Mouse (Mus musculus) MEL (cell line): ENCODE measurements at regions not wholly inside any gene's neighbourhood (a gene's known extent, or its start where the extent isn't known, plus 50 kb on each side); places are given as distances from the start of the nearest gene placed in this dataset.

Source experiments
- CHD1 ChIP-seq: IDR thresholded peaks from 2 replicates; pipeline ENCODE4 v1.6.1; 2012; ENCODE audit warnings: low read depth, mild to moderate bottlenecking, inconsistent platforms, low read length, improper control_type of control experiment
- CTCF ChIP-seq, 3 experiments: IDR thresholded peaks in 2 of 3; conservative IDR thresholded peaks in 1 of 3; 2 replicates each; pipeline ENCODE4 v1.5.1; 2011 to 2012; ENCODE audit warnings: low read length in 3 of 3, low read depth in 2 of 3, mild to moderate bottlenecking in 2 of 3, improper control_type of control experiment in 1 of 3, inconsistent platforms in 1 of 3, mixed read lengths in 1 of 3, moderate library complexity in 1 of 3; ENCODE audit not compliant: control insufficient read depth in 1 of 3, insufficient read depth in 1 of 3, poor library complexity in 1 of 3, severe bottlenecking in 1 of 3
- ELF1 ChIP-seq: IDR thresholded peaks from 2 replicates; pipeline ENCODE4 v1.6.1; 2014; ENCODE audit warnings: low read depth, mild to moderate bottlenecking, inconsistent platforms, low read length, improper control_type of control experiment, moderate library complexity
- EP300 ChIP-seq, 2 experiments: IDR thresholded peaks; 2 replicates each; pipeline ENCODE4 v1.6.1; 2011; ENCODE audit warnings: improper control_type of control experiment in 2 of 2, low read length in 2 of 2, low read depth in 1 of 2, mild to moderate bottlenecking in 1 of 2
- GATA1 ChIP-seq: IDR thresholded peaks from 2 replicates; pipeline ENCODE4 v1.6.1; 2011; ENCODE audit warnings: low read depth, low read length, improper control_type of control experiment
- MAFK ChIP-seq: IDR thresholded peaks from 2 replicates; pipeline ENCODE4 v1.6.1; 2011; ENCODE audit warnings: low read depth, mild to moderate bottlenecking, low read length, improper control_type of control experiment, borderline replicate concordance
- MAX ChIP-seq: IDR thresholded peaks from 2 replicates; pipeline ENCODE4 v1.6.1; 2011; ENCODE audit warnings: low read length, improper control_type of control experiment
- MEF2A ChIP-seq: IDR thresholded peaks from 2 replicates; pipeline ENCODE4 v1.6.1; 2014; ENCODE audit warnings: low read depth, mild to moderate bottlenecking, inconsistent platforms, low read length, improper control_type of control experiment; ENCODE audit not compliant: poor library complexity, insufficient replicate concordance, severe bottlenecking; ENCODE audit errors: extremely low read depth
- NELFE ChIP-seq: IDR thresholded peaks from 2 replicates; pipeline ENCODE4 v1.6.1; 2011; ENCODE audit warnings: low read depth, low read length, improper control_type of control experiment
- POLR2A ChIP-seq, 2 experiments: IDR thresholded peaks; 2 replicates each; pipeline ENCODE4 v1.6.1; 2011 to 2012; ENCODE audit warnings: low read length in 2 of 2, mild to moderate bottlenecking in 2 of 2, control low read depth in 1 of 2, improper control_type of control experiment in 1 of 2, low read depth in 1 of 2, moderate library complexity in 1 of 2; ENCODE audit not compliant: control insufficient read depth in 1 of 2, insufficient read depth in 1 of 2, poor library complexity in 1 of 2
- SMC3 ChIP-seq: IDR thresholded peaks from 2 replicates; pipeline ENCODE4 v1.6.1; 2011; ENCODE audit warnings: low read depth, low read length, improper control_type of control experiment
- TAL1 ChIP-seq: IDR thresholded peaks from 2 replicates; pipeline ENCODE4 v1.6.1; 2012; ENCODE audit warnings: mild to moderate bottlenecking, inconsistent platforms, low read length, moderate library complexity, mixed read lengths
- USF2 ChIP-seq, 2 experiments: IDR thresholded peaks; 2 replicates each; pipeline ENCODE4 v1.6.1; 2011 to 2012; ENCODE audit warnings: improper control_type of control experiment in 2 of 2, low read length in 2 of 2, borderline replicate concordance in 1 of 2, inconsistent platforms in 1 of 2, low read depth in 1 of 2, mild to moderate bottlenecking in 1 of 2; ENCODE audit not compliant: insufficient read depth in 1 of 2

DNA sequence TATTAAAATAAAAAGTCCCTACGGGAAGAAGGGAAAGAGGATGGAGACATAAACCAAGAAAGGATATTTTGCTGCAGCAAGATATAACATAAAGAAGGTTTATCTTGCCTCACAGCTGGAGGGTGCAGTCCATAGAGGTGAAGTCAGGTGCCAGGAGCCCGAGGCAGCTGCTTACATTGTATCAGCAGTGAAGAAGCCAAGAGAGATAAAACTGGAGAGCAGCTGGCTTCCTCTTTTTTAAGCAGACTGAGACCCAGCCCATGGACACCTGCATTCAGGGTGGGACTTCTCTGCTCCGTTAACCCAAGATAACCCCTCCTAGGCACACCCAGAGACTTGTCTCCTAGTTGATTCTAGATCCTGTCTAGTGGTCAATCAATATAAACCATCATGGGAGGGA is 147.6 kb downstream of the Ttc8 start:
- TF ChIP-seq MAX, result no peak
- TF ChIP-seq MEF2A, result no peak
- peak; percentile 94 to 95 for TF ChIP-seq EP300 (IDR thresholded peaks at IDR 0.05; ENCODE audit: low read depth in 1 of 2, low read length in 2 of 2)
- no peak for TF ChIP-seq NELFE
- no peak for TF ChIP-seq CHD1
- peak; percentile 90 for TF ChIP-seq TAL1
- TF ChIP-seq MAFK, result 0 out of 2 replicates have a peak, but pooled peaks have one; percentile 55
- TF ChIP-seq POLR2A (IDR thresholded peaks at IDR 0.05; ENCODE audit: control insufficient read depth in 1 of 2, insufficient read depth in 1 of 2, low read depth in 1 of 2, low read length in 2 of 2, poor library complexity in 1 of 2), result no peak
- TF ChIP-seq CTCF (IDR thresholded peaks at IDR 0.05 in 2 of 3, conservative IDR thresholded peaks at IDR 0.05 in 1 of 3; ENCODE audit: control insufficient read depth in 1 of 3, insufficient read depth in 1 of 3, low read depth in 2 of 3, low read length in 3 of 3, poor library complexity in 1 of 3, severe bottlenecking in 1 of 3), result no peak
- TF ChIP-seq GATA1, result peak; percentile 93
- no peak for TF ChIP-seq SMC3
- TF ChIP-seq ELF1, result peak; percentile 55; the same call in 1 of the 2 replicates
- TF ChIP-seq USF2 (IDR thresholded peaks at IDR 0.05; ENCODE audit: borderline replicate concordance in 1 of 2, insufficient read depth in 1 of 2, low read depth in 1 of 2, low read length in 2 of 2), result no peak
